Mouse (Mus musculus) cerebellum, postnatal 14 days (tissue): ENCODE measurements around the gene Nck1.

Experiments used
- DNase-seq, 2 experiments: peaks; one replicate each; pipeline ENCODE4 v3.0.0; 2021; ENCODE audit warnings: mixed read lengths in 2 of 2

The Nck1 gene

GRCm38 (mm10) chr9:100534686-100535085 is 11.2 kb downstream of the Nck1 start:
- no peak for DNase-seq

GRCm38 (mm10) chr9:100532847-100533505 is 13.0 kb downstream of the Nck1 start:
- DNase-seq = no peak

- DNase-seq = no peak
These were observed 14.6 kb downstream of the Nck1 start for GRCm38 (mm10) chr9:100531296-100531695.

- DNase-seq = no peak
These were observed 20.7 kb downstream of the Nck1 start for GRCm38 (mm10) chr9:100525225-100525624.

- no peak for DNase-seq
These were observed 23.9 kb downstream of the Nck1 start for GRCm38 (mm10) chr9:100522029-100522428.

- DNase-seq = peak; percentile 74 to 79
These were observed 25.3 kb downstream of the Nck1 start for GRCm38 (mm10) chr9:100520586-100520985.

GRCm38 (mm10) chr9:100520012-100520411 is 25.9 kb downstream of the Nck1 start:
- DNase-seq = peak; percentile 35 to 38

GRCm38 (mm10) chr9:100507581-100507980 is 38.4 kb downstream of the Nck1 start:
- no peak for DNase-seq

GRCm38 (mm10) chr9:100506652-100507051 is 39.3 kb downstream of the Nck1 start:
- DNase-seq = no peak

- peak; percentile 41 to 42 for DNase-seq
These were observed 40.4 kb downstream of the Nck1 start for GRCm38 (mm10) chr9:100505498-100505897.

- DNase-seq = no peak
These were observed 52.2 kb downstream of the Nck1 start for GRCm38 (mm10) chr9:100493611-100494261.

GRCm38 (mm10) chr9:100491424-100491823 is 54.5 kb downstream of the Nck1 start:
- no peak for DNase-seq

- no peak for DNase-seq
These were observed 57.0 kb downstream of the Nck1 start for GRCm38 (mm10) chr9:100488969-100489368.

GRCm38 (mm10) chr9:100488056-100488713 is 57.7 kb downstream of the Nck1 start:
- DNase-seq = no peak

- no peak for DNase-seq
These were observed 59.5 kb downstream of the Nck1 start, which contains the start of gene Il20rb for GRCm38 (mm10) chr9:100486431-100486830. Gene Il20rb (minus strand): TSS chr9:100486788.

GRCm38 (mm10) chr9:100483318-100483717 is 62.6 kb downstream of the Nck1 start:
- no peak for DNase-seq

GRCm38 (mm10) chr9:100481626-100482025 is 64.3 kb downstream of the Nck1 start:
- DNase-seq = no peak

- DNase-seq = no peak
These were observed 71.9 kb downstream of the Nck1 start for GRCm38 (mm10) chr9:100474056-100474455.

- no peak for DNase-seq
These were observed 72.6 kb downstream of the Nck1 start for GRCm38 (mm10) chr9:100473361-100473760.

- DNase-seq = no peak
These were observed 73.0 kb downstream of the Nck1 start for GRCm38 (mm10) chr9:100472931-100473330.

- DNase-seq = no peak
These were observed 74.4 kb downstream of the Nck1 start for GRCm38 (mm10) chr9:100471605-100471953.

- peak; percentile 97 to 99 for DNase-seq
These were observed 74.9 kb downstream of the Nck1 start for GRCm38 (mm10) chr9:100470936-100471604.

GRCm38 (mm10) chr9:100470228-100470627 is 75.7 kb downstream of the Nck1 start:
- DNase-seq = peak in 1 of 2 experiments; percentile 40
